ENCODE assay signal across 18 mouse cellular contexts in the genomic region with DNA sequence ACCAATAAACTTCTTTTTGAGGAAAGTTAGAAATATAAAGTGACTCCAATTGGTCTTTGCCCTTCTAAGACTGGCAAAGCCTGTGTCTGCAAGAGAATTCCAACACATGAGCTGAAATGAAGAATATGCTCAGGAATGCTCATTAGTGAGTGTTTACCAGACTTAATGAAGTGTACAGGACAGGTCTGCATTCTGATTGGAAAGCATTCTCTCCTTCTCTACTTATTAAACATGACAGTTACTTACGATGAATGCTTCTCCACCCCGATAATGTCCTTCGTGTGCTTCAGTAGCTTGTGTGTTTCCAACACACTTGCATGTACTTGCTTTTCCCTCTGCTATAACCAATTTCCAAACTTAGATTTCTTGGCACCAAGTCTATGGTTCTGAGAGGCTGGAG.
A peak's percentile ranks its signal among the peaks of the same experiment; 100 is the strongest.
DNase-seq lines count a peak whose midpoint lies in the region; TF ChIP-seq lines count a peak whose summit lies in the region.
"Had no signal": no experiment of that assay in that cellular context is flagged by ENCODE, and none has a peak within 500 bp of the region (broad histone marks: within the 10 kb centered on the region; RNA-seq: fewer than 3 reads in every experiment).

No protein-coding gene starts in this region.

- no peaks in the 10 kb centered on the region for H3K4me1 ChIP-seq in kidney, adult 2 months (ENCODE audit: control insufficient read depth, insufficient read depth, low read length)
- no peaks in the 10 kb centered on the region for H3K4me1 ChIP-seq in cerebellum, adult 2 months (ENCODE audit: control insufficient read depth, insufficient read depth, low read length)
- H3K4me1 ChIP-seq: embryonic facial prominence, embryonic 10.5 days; embryonic facial prominence, embryonic 12.5 days had no signal

- no peak overlapping the region for H3K27ac ChIP-seq in kidney, adult 2 months (ENCODE audit: insufficient read depth, low read depth, low read length)
- no peak overlapping the region for H3K27ac ChIP-seq in cerebellum, adult 2 months (ENCODE audit: insufficient read depth, low read length)
- H3K27ac ChIP-seq: embryonic facial prominence, embryonic 10.5 days; embryonic facial prominence, embryonic 12.5 days had no signal

- H3K4me3 ChIP-seq in kidney, adult 2 months (ENCODE audit: insufficient read depth, low read depth, low read length): no peak overlapping the region
- H3K4me3 ChIP-seq in cerebellum, adult 2 months (replicated peaks; ENCODE audit: insufficient read depth, low read depth, low read length): no peak overlapping the region
- H3K4me3 ChIP-seq: embryonic facial prominence, embryonic 10.5 days; embryonic facial prominence, embryonic 12.5 days had no signal

- TF ChIP-seq POLR2A in kidney, adult 2 months (IDR thresholded peaks at IDR 0.05; ENCODE audit: low read depth, low read length): no peak
- no peak for TF ChIP-seq POLR2A in cerebellum, adult 2 months (IDR thresholded peaks at IDR 0.05; ENCODE audit: borderline replicate concordance, insufficient read depth, low read length)

- no peak for TF ChIP-seq CTCF in kidney, adult 2 months (conservative IDR thresholded peaks at IDR 0.05; ENCODE audit: insufficient read depth, insufficient read length, low read depth, low read length)
- TF ChIP-seq CTCF in cerebellum, adult 2 months (IDR thresholded peaks at IDR 0.05; ENCODE audit: borderline replicate concordance, insufficient read depth, low read depth, low read length): no peak

- DNase-seq in kidney, adult 2 months: peak; percentile 10
- no peak for DNase-seq in kidney, adult 18-20 months
- peak; percentile 84 for DNase-seq in Muller cell, postnatal 12 days (ENCODE audit: inconsistent ontology term)
- peak; percentile 73 for DNase-seq in retina, postnatal 1 day
- no peak for DNase-seq in cerebellum, adult 2 months
- DNase-seq: adrenal gland, adult 2 months; adrenal gland, postnatal 10 days; adrenal gland, postnatal 25 days; B cell, adult 2 months; cerebellum, adult 11 months; cerebellum, adult 18-20 months; cerebellum, adult 9-10 months; cerebellum, postnatal 10 days; cerebellum, postnatal 25 days had no signal

- H3K27me3 ChIP-seq in kidney, adult 2 months (replicated peaks; ENCODE audit: control insufficient read depth, insufficient read depth, low read length): no peaks in the 10 kb centered on the region
- H3K27me3 ChIP-seq in cerebellum, adult 2 months (ENCODE audit: control insufficient read depth, insufficient read depth, low read length): no peaks in the 10 kb centered on the region
- H3K27me3 ChIP-seq: CH12.LX; embryonic facial prominence, embryonic 12.5 days had no signal

- WGBS in kidney, adult 2 months: 55% methylated on average over 3 of the region's 3 CpGs
- WGBS in cerebellum, adult 2 months: 89% methylated on average over 3 of the region's 3 CpGs

- no peaks in the 10 kb centered on the region for H3K36me3 ChIP-seq in kidney, adult 2 months (ENCODE audit: control insufficient read depth, insufficient read depth, low read length)
- H3K36me3 ChIP-seq: embryonic facial prominence, embryonic 10.5 days; embryonic facial prominence, embryonic 12.5 days; G1E had no signal

Comparison
In these comparisons a context has a peak if more than half of its experiments do, and no peak if none do; other contexts are left out.
1. DNase-seq: peak in kidney, adult 2 months (single experiment), Muller cell, postnatal 12 days (single experiment) and retina, postnatal 1 day (single experiment); none in kidney, adult 18-20 months (single experiment) and cerebellum, adult 2 months (0 of 2).